Mouse (Mus musculus): Measurements from ENCODE around the gene Pigz.
"Not testable (repeated sequence)": the region's sequence is repeated elsewhere in the genome, so short reads cannot be mapped to it uniquely, and the experiment has no call there.

Gene Pigz

DNA sequence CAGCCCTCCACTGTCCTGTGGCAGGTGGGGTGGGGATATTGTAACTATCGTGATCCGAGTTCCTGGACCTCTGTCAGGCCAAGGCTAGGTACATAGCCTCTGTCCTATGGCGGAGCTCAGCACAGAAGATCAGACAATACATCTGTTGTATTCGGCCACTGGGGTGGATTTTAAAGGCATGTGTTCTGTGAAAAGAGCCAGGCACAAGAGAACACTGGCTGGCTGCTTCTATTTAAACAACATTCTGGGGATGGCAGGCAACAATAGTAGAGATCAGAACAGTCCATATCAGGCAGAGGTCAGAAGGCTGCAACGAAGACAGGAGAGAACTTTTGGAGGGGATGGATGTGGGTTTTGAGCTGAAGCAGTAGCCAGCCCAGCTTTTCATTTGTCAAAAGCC lies 1.4 kb upstream of the Pigz start:
- DNase-seq (ENCODE audit: low spot score), result no peak

DNA sequence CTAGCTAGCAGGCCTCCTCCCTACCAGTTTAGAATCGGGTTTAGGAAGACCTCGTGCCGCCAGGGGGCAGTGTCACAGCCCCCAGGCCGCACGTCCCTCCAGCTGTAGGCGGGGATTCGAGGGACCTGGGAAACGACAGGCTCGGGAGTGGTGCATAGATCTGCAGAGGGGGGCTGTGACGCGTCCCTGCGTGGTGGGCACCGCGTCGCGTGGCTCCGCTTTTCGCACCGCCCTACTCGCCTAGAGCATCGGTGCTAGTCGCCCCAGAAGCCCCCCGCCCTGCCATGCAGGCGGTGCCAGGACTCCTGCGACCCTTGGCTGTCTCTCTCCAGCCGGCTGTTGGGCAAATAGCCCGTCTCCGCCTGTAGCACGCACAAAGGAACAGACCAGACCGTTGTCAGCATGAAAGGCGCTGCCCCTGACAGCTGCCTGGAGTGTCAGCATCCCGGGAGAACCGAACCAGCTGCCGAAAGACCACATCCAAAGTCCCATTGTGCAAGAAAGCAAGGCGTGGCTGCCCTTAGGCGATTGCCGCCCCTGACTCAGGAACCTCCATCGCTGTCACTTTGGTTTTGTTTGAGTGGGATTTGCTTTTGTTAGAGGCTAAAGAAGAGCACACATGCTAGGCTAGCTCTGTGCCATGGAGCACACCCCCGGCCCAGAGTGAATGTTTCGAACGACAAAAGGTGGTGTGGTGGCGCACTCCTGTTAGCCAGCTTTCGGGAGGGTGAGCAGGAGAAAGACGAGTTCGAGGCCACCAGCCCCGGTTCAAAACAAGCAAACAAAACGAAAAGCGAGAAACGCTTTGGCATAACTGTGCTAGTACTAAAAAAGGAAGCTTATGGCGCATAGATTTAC lies 582 bp upstream of the Pigz start:
- peak; percentile 89 for DNase-seq (ENCODE audit: low spot score)

DNA sequence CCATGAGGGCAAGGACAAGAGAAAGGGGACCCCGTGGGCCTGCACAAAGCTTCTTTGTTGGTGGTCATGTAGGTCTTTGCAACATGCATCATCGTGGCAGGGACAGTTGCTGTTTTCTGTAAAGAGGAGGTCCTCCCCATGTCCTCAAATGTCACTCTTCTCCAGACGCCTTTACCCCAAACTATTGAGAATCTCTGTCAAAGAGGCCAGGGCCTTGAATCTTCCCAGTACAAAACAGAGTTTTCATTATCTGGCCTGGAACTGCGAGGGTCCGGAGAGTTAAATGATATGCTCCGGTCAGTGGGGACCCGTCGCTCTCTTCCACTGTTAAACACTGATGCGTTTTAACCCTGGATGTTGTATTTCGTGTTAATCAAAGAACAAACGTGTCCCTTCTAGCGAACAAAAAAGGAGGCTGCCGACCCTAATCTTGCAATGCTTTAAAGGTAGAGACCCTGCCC lies 929 bp downstream of the Pigz start:
- DNase-seq (ENCODE audit: low spot score), result no peak

DNA sequence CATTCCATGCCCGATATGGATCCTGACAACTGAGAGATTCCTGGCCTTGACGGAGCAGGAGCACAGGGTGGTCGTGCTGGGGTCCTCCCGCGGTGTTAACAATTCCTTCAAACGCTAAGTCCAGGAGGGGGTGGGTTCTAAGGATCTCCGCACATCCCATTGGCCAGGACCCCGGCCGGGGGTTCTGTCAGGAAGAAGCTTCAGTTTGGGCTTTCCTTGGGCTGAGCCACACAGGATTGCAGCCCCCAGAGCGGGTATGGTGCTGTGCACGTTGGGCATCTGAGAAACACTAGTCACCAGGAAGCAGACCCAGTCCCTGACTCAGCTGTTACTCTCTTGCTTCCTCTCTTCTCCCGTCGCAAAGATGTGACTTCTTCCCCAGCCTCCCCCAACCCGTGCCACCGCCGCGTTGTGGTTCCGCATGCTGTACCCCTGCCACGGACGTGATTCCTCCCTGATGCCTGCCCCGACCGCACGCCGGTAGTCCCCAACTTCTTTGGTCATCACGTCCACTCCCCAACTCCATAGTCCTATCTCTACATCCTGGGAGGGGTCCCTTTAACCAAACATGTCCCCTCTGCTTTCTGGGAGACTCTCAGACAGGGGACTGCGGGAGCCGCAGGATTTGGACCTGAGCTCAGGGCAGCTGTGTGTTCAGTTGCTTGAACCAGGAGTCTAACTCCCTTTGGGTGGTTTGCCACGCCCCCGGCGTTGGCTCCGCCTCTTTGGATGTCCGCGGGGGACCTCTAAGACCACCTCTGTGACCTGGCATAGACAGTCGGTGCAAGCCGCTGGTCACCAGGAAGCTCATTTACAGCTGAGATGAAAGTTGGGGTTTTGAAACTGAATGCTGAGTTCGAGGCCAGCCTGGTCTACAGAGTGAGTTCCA lies 1.7 kb downstream of the Pigz start:
- DNase-seq (ENCODE audit: low spot score), result no peak

DNA sequence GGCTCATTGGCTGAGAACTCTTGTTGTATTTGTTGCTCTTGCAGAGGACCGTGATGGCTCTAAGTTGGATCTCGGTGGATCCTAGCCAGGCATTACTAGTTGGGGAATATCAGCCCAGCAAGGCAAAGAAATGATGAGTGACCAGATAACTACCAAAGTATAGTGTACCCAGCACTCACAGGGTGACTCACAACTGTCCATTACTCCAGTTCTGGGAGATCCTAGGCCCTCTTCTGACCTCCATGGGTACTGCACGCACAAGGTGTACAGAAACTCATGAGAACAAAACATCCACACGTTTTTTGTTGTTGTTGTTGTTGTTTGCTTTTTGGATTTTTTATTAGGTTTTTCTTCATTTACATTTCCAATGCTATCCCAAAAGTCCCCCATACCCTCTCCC lies 2.9 kb downstream of the Pigz start:
- DNase-seq (ENCODE audit: low spot score), result no peak

DNA sequence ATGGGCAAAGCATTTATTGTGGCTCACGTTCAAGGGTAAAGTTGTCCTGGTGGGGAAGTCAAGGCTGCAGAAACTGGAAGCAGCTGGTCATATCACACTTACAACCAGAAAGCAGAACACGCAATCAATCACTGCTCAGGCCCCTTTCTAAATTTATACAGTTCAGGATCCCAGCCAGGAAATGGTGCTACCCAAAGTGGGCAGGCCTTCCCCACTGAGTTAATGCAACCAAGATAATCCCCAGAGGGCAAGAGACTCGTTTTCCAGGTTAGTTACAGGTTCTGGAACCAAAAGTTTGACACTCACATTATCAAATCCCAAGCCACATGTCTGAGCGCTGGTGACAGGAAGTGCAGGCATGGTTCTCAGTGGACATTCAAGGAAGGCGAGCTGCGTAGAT lies 5.2 kb downstream of the Pigz start:
- no peak for DNase-seq (ENCODE audit: low spot score)

DNA sequence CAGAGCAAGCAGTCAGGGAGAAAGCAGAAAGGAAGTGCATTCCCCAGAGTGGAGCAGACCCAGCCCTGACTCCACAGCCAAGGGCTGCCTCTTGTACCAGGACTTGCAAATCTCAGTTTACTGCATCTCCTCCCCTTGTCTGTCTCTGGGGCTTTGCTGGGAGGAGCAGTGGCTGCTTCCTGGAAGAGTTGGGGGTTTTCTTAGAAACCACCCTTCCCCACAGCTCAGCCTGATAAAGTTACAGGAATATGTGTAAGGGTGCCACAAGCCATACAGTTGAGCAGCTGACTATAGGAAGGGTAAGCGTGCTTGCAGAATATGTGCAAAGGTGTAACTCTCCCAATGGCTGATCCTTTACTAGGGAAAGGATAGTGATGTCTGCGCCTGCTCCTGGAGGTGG lies 6.9 kb downstream of the Pigz start:
- DNase-seq (ENCODE audit: low spot score), result no peak

DNA sequence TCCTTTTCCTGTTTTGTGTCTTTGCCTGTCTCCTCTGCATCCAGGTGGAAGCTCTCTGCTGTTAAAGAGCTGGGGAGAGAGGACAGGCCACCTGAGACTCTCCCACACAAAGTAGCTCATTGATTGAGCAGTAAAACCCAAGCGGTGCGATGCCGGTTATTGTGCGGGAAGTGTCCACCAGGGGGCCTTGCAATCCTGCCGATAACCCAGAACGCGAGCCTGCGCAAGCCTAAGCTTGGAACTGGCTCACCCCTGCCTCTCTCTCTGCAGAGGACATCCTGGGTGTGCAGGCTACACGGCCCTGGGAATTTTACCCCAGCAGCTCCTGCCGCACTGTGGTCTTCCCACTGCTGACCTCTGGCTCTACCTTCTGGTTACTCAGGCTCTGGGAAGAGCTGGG lies 10.3 kb downstream of the Pigz start:
- no peak for DNase-seq (ENCODE audit: low spot score)

DNA sequence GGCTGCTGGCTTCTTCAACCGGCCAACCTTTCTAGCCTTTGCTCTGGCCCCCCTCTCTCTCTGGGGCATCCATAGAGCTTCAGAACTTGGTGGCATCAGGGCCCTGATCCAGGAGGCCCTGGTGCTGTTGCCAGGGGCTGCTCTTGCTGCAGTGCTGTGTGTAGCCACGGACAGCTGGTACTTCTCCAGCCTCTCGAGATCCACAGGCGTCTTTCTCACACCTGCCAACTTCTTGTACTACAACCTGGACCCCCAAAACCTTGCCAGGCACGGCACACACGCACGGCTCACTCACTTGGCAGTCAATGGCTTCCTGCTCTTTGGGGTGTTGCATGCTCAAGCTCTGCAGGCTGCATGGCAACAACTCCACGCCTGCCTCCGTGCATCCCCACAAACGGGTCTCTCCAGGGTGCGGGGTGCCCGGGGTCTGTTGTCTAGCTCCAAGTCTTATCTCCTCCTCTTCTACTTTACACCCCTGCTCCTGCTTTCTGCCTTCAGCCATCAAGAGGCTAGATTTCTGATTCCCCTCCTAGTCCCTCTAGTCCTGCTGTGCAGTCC lies 11.1 kb downstream of the Pigz start:
- no peak for DNase-seq (ENCODE audit: low spot score)

DNA sequence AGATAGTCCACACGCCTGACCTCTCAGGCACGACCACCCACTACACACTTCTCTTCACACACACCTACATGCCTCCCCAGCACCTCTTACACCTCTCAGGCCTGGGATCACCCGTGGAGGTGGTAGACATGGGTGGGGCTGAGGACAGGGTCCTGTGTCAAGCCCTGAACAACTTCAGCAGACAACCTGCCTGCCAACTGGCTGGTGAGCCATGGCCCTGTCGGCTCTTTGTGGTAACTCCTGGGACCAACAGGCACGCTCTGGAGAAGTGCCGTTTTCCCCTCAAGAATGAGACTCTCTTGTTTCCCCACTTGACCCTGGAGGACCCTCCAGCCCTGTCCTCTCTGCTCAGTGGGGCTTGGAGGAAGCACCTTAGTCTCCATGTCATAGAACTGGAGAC lies 11.7 kb downstream of the Pigz start:
- DNase-seq (ENCODE audit: low spot score), result no peak

DNA sequence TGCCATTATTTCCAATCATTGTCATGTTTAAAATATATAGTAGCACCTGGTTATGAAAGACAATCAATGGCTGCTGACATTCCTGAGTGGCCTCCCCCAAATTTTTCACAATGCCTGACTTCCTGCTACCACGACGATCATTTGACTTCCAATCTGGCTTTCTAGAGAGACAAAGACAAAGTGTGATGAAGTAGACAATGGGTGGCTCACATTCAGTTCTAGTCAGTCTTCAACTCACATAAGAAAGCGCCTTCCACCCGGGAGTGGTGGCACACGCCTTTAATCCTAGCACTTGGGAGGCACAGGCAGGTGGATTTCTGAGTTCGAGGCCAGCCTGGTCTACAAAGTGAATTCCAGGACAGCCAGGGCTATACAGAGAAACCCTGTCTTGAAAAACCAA lies 12.3 kb downstream of the Pigz start:
- DNase-seq (ENCODE audit: low spot score), result not testable (repeated sequence)

DNA sequence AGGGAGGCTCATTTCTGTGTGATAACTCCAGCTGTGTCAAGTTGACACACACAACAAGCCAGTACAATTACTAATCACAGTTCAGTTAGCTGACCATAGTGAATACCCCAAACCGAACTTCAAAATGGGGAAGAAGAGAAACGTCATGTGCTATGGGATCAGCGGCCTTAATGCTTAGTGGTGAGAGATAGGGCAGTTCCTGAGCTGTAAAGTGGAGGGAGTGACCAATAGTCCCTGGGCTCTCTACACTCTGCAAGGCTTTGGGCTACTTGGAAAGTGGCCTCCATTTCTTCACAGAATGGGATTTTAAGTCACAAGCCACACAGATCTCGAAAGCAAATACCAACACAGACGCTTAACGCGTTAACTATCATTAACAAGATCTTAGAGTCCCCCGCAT lies 13.7 kb downstream of the Pigz start:
- DNase-seq (ENCODE audit: low spot score), result no peak

DNA sequence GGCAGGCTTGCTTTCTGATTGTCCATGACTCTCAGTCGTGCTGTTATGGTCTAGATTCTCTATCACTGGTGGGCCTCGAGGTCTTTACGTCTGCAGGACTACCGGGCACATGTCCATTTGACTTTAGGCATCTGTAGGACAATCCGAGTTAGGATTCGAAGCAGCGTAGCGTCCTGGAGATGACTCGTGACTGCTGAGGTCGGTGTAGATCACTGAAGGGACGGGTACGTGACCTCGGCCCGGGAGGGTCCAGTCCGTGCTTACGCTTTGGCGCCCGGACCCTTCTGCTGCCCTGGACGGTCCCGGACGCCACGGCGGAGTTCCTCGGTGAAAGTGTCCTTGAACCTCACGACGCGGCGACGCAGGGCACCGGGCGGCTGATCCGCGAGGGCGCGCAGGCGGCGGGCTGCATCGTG lies 14.3 kb downstream of the Pigz start:
- no peak for DNase-seq (ENCODE audit: low spot score)

DNA sequence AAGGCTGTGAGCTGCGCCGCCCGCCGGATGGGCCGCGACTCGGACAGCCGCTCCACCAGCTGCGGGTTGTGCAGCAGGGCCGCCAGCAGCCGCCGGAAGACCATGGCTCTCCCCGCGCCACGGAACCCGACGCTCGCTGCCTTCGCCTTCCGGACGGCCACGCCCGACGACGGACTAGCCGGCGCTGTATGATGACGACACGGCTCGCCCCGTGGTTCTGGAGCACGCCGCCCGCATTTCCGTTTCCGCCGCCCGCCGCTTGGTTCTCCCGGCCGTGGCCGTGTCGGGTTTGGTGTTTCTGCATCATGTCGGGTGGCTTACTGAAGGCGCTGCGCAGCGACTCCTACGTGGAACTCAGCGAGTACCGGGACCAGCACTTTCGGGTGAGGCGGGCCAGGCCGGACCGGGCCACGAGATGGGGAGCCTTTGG lies 14.7 kb downstream of the Pigz start, which contains the start of the genes 0610012G03Rik and Ncbp2:
Gene 0610012G03Rik (minus strand): TSS at position 150 of the 430 bp plus-strand sequence.
Gene Ncbp2 (plus strand): TSS at position 169 of the 430 bp plus-strand sequence.
- DNase-seq (ENCODE audit: low spot score), result peak; percentile 92

DNA sequence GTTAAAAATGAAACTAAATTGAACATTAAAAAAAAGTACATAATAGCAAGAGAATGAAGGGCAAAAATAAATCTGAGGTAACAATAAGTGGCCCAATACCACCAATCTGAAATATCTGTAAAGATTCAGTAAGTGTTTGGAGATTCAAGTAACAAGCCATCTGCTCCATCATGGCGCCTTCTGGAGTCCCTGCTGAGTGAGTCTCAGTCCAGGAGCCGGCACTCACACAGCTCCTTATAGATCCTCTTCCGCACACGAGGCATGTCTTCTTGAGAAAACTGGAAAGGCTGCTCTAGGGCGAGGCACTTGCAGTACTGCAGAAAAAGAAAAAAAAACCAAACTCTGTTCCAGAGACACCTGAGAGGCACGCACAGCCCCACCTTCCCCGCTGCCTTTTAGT lies 29.6 kb downstream of the Pigz start:
- no peak for DNase-seq (ENCODE audit: low spot score)

DNA sequence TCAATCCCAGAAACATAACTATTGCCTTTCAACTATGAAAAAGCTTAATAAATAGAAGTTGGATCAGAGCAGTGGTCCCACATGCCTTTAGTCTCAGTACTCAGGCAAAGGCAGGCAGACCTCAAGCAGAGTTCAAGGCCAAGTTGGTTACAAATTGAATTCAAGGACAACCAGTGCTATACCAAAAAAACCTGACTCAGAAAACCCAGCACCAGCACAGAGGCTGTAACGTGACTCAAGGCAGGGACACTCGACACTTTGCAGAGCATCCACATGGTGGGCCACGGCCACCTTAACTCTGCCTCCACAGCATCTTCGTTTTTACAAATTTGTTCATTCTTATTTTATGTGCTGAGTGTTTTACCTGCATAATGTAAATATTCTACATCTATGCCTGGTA lies 41.6 kb downstream of the Pigz start:
- DNase-seq (ENCODE audit: low spot score), result no peak

DNA sequence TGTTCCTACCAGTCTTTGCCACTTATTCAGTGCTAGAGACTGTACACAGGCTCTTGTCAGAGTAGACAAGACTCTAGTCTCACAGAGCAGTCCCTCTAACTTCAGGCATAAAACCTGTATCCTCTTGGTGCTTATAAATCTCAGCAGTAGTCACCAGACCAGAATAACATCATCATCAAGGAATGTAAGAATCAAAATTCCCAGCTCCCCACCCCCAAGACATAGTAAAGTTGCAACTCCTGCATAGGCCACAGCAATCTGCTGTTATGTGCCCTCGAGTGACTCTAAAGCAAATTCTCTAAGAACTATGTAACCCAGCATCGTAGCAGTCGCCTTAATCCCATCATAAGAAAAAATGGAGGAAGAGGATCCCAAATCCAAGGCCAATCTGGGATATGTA lies 45.9 kb downstream of the Pigz start:
- DNase-seq (ENCODE audit: low spot score), result no peak

DNA sequence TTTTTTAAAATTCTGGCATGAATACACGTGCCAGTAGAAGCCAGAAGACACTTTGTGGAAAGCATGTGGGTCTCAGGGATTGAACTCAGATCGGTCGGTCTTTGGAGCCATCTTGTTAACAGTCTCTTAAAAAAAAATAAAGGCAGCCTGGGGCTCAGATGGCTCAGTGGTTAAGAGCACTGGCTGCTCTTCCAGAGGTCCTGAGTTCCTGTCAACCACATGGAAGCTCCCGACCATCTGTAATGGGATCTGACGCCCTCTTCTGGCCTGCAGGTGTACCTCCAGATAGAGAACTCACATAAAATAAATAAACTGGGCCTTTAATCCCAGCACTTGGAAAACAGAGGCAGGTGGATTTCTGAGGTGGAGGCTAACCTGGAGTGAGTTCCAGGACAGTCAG lies 47.3 kb downstream of the Pigz start:
- no peak for DNase-seq (ENCODE audit: low spot score)

DNA sequence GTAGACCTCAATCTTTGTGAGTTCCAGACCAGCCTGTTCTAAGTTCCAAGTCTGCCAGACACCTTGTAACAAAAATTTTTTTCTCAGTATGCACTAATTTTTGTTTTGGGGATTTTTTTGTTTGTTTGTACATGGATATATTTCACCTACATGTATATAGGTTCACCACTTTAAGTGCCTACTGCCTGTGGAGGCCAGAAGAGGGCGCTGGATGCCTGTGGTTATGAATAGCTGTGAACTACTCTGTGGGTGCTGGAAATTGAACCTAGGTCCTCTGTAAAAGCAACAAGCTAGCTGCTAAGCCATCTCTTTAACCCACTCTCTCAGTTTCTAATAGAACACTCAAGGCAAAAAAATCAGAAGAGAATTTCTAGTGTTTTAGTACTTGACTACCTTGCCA lies 58.4 kb downstream of the Pigz start:
- no peak for DNase-seq (ENCODE audit: low spot score)

DNA sequence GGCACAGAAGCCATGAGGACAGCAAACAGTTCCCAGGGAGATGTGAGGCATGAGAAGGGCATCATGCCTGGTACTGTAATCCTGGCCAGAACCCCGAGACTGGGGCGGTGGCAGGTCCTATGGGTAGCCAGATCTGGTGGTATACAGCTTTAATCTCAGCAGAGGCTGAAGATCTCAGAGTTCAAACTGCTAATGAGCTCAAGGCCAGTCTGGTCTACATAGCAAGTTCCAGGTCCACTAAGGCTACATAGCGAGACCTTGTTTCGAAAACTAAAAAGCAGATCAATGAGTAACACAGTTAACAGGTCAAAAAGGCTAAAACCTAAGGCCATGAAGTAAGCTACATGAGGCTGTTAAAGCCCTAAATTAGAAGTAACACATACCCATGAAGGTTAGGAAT lies 59.5 kb downstream of the Pigz start:
- no peak for DNase-seq (ENCODE audit: low spot score)

DNA sequence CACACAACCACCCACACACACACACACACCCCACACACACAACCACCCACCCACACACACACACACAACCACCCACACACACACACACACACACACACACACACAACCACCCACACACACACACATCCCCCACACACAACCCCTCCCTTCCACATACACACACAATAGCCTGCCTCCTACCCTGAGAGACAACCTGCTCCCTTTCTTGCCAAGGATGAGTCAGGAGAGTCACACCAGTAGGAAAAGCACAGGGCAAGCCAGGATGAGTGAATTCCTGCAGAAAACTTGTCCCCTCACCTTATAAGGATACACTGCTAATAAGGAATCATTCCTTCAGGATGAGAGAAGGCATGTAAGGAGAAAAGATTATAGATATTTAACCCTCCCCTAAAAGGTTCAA lies 60.3 kb downstream of the Pigz start:
- DNase-seq (ENCODE audit: low spot score), result no peak
